Mouse (Mus musculus) limb, embryonic 13.5 days (tissue): Measurements from ENCODE around the gene Usp35. TPM values are rescaled to one million over a fixed set of nuclear protein-coding genes. Genes with fewer than 3 reads are reported as not detected.

Source experiments
- ATAC-seq: fragments of 200-750 bp; cut with Nextera tagmentation; 2 replicates; pipeline ENCODE4 v1.8.0; 2017; ENCODE audit warnings: low read depth, moderate number of reproducible peaks, moderate TSS enrichment; ENCODE audit not compliant: low FRiP score
- H3K27ac ChIP-seq: fragments of 300-500 bp; sonication (generic); 2 replicates; pipeline ENCODE4 v1.5.1; 2015; ENCODE audit warnings: inconsistent platforms, mild to moderate bottlenecking, moderate library complexity
- H3K27me3 ChIP-seq: fragments of 300-500 bp; sonication (generic); 2 replicates; pipeline ENCODE4 v1.6.1; 2015; ENCODE audit warnings: mild to moderate bottlenecking, inconsistent platforms
- H3K36me3 ChIP-seq: fragments of 300-500 bp; sonication (generic); 2 replicates; pipeline ENCODE4 v1.6.1; 2015; ENCODE audit warnings: inconsistent platforms, mild to moderate bottlenecking, moderate library complexity
- H3K4me1 ChIP-seq: fragments of 300-500 bp; sonication (generic); 2 replicates; pipeline ENCODE4 v1.6.1; 2015; ENCODE audit warnings: inconsistent platforms
- H3K4me2 ChIP-seq: fragments of 300-500 bp; sonication (generic); replicated peaks from 2 replicates; pipeline ENCODE4 v1.6.1; 2015; ENCODE audit warnings: inconsistent platforms, mild to moderate bottlenecking, moderate library complexity
- H3K4me3 ChIP-seq: fragments of 300-500 bp; sonication (generic); 2 replicates; pipeline ENCODE4 v1.5.1; 2015; ENCODE audit warnings: moderate library complexity, mild to moderate bottlenecking, inconsistent platforms
- H3K9ac ChIP-seq: fragments of 300-500 bp; sonication (generic); 2 replicates; pipeline ENCODE4 v1.6.1; 2015; ENCODE audit warnings: mild to moderate bottlenecking, inconsistent platforms
- H3K9me3 ChIP-seq: fragments of 300-500 bp; sonication (generic); 2 replicates; pipeline ENCODE4 v1.6.1; 2016; ENCODE audit warnings: inconsistent platforms
- WGBS: fragments of 180-500 bp; shearing (Covaris S2); methylation state at CpG from one replicate; pipeline ENCODE4 v1.1.7; 2015; 5-methylcytosine and 5-hydroxymethylcytosine counted together
- polyA plus RNA-seq: library from polyadenylated mRNA; unstranded; fragments of >200 nt; fragmentation: Nextera tagmentation; extraction: Ambion mirVana; gene quantifications from 2 replicates; pipeline ENCODE4 v1.2.1, GENCODE M21; 2015

Gene Usp35
- polyA plus RNA-seq, 1 experiment from 2014 or later: 2.2 TPM

- Histone ChIP-seq H3K4me2 (no peak overlapping the region), H3K36me3 (no peaks in the 10 kb centered on the region; the same call in 1 of the 2 replicates), H3K27ac (no peak overlapping the region), H3K9ac (no peak overlapping the region), H3K4me1 (peaks cover 28% of the 10 kb centered on the region), H3K4me3 (no peak overlapping the region), H3K27me3 (peaks cover 40% of the 10 kb centered on the region), H3K9me3 (no peaks in the 10 kb centered on the region)
- ATAC-seq: no peak
- 69% methylated on average over 13 of the region's 13 CpGs for WGBS
Observed at GRCm38 (mm10) chr7:97328891-97329588, 2.8 kb downstream of the Usp35 start.

- ATAC-seq: no peak
- Histone ChIP-seq H3K4me2 (no peak overlapping the region), H3K4me1 (peaks cover 19% of the 10 kb centered on the region), H3K27me3 (peaks cover 43% of the 10 kb centered on the region), H3K9me3 (no peaks in the 10 kb centered on the region), H3K4me3 (no peak overlapping the region), H3K36me3 (peaks cover 6% of the 10 kb centered on the region; the same call in 1 of the 2 replicates), H3K27ac (no peak overlapping the region), H3K9ac (no peak overlapping the region)
- WGBS: 86% methylated on average over 4 of the region's 4 CpGs
Observed at GRCm38 (mm10) chr7:97327376-97327775, 4.4 kb downstream of the Usp35 start.

GRCm38 (mm10) chr7:97325156-97325985, 6.4 kb downstream of the Usp35 start:
- no peaks in the 10 kb centered on the region for H3K9me3 ChIP-seq
- H3K4me3 ChIP-seq: peak overlapping the region; percentile 42
- H3K4me1 ChIP-seq: peaks cover 9% of the 10 kb centered on the region; the same call in 1 of the 2 replicates
- peak; percentile 46 for ATAC-seq
- H3K4me2 ChIP-seq: peak overlapping the region; percentile 73
- H3K27me3 ChIP-seq: peaks cover 43% of the 10 kb centered on the region
- no peak overlapping the region for H3K27ac ChIP-seq
- peaks cover 20% of the 10 kb centered on the region; the same call in 1 of the 2 replicates for H3K36me3 ChIP-seq
- 10% methylated on average over 93 of the region's 96 CpGs for WGBS
- H3K9ac ChIP-seq: peak overlapping the region; percentile 43; the same call in 1 of the 2 replicates

GRCm38 (mm10) chr7:97324342-97324741, 7.5 kb downstream of the Usp35 start:
- no peak overlapping the region for H3K27ac ChIP-seq
- no peak overlapping the region for H3K4me3 ChIP-seq
- H3K4me1 ChIP-seq: peaks cover 9% of the 10 kb centered on the region; the same call in 1 of the 2 replicates
- peaks cover 43% of the 10 kb centered on the region for H3K27me3 ChIP-seq
- ATAC-seq: no peak
- WGBS: 90% methylated on average over 8 of the region's 8 CpGs
- peaks cover 29% of the 10 kb centered on the region for H3K36me3 ChIP-seq
- H3K9me3 ChIP-seq: no peaks in the 10 kb centered on the region
- no peak overlapping the region for H3K9ac ChIP-seq
- no peak overlapping the region for H3K4me2 ChIP-seq

GRCm38 (mm10) chr7:97317706-97318105, 14.1 kb downstream of the Usp35 start:
- no peak overlapping the region for H3K27ac ChIP-seq
- no peaks in the 10 kb centered on the region for H3K4me1 ChIP-seq
- no peak overlapping the region for H3K4me3 ChIP-seq
- no peaks in the 10 kb centered on the region for H3K27me3 ChIP-seq
- 84% methylated on average over 3 of the region's 3 CpGs for WGBS
- H3K36me3 ChIP-seq: peaks cover 56% of the 10 kb centered on the region
- H3K4me2 ChIP-seq: no peak overlapping the region
- no peak overlapping the region for H3K9ac ChIP-seq
- no peaks in the 10 kb centered on the region for H3K9me3 ChIP-seq
- no peak for ATAC-seq

- Histone ChIP-seq H3K36me3 (peaks cover 62% of the 10 kb centered on the region), H3K4me3 (no peak overlapping the region)
Observed at GRCm38 (mm10) chr7:97315656-97316055, 16.2 kb downstream of the Usp35 start.

GRCm38 (mm10) chr7:97314646-97315045, 17.2 kb downstream of the Usp35 start:
- no peaks in the 10 kb centered on the region for H3K9me3 ChIP-seq
- H3K4me2 ChIP-seq: no peak overlapping the region
- H3K4me3 ChIP-seq: no peak overlapping the region
- no peak for ATAC-seq
- H3K9ac ChIP-seq: no peak overlapping the region
- no peaks in the 10 kb centered on the region for H3K27me3 ChIP-seq
- WGBS: 88% methylated on average over 5 of the region's 5 CpGs
- no peak overlapping the region for H3K27ac ChIP-seq
- H3K36me3 ChIP-seq: peaks cover 66% of the 10 kb centered on the region
- no peaks in the 10 kb centered on the region for H3K4me1 ChIP-seq

More at GRCm38 (mm10) chr7:97315656-97316055, 16.2 kb downstream of the Usp35 start:
- ATAC-seq: no peak
- no peaks in the 10 kb centered on the region for H3K4me1 ChIP-seq
- no peaks in the 10 kb centered on the region for H3K9me3 ChIP-seq
- H3K9ac ChIP-seq: no peak overlapping the region
- 87% methylated on average over 6 of the region's 6 CpGs for WGBS
- H3K27ac ChIP-seq: no peak overlapping the region
- no peaks in the 10 kb centered on the region for H3K27me3 ChIP-seq
- no peak overlapping the region for H3K4me2 ChIP-seq

GRCm38 (mm10) chr7:97313364-97313995, 18.3 kb downstream of the Usp35 start:
- Histone ChIP-seq H3K36me3 (peaks cover 72% of the 10 kb centered on the region), H3K4me3 (no peak overlapping the region), H3K9ac (no peak overlapping the region), H3K27ac (no peak overlapping the region), H3K27me3 (no peaks in the 10 kb centered on the region), H3K4me2 (no peak overlapping the region), H3K9me3 (no peaks in the 10 kb centered on the region), H3K4me1 (no peaks in the 10 kb centered on the region)
- WGBS: 73% methylated on average over 7 of the region's 7 CpGs
- no peak for ATAC-seq

GRCm38 (mm10) chr7:97312856-97313255, 19.0 kb downstream of the Usp35 start:
- WGBS: 85% methylated on average over 6 of the region's 6 CpGs

GRCm38 (mm10) chr7:97312196-97312595, 19.6 kb downstream of the Usp35 start:
- Histone ChIP-seq H3K36me3 (peaks cover 80% of the 10 kb centered on the region), H3K4me1 (no peaks in the 10 kb centered on the region), H3K9ac (no peak overlapping the region), H3K9me3 (no peaks in the 10 kb centered on the region), H3K4me2 (no peak overlapping the region), H3K27ac (no peak overlapping the region), H3K4me3 (no peak overlapping the region), H3K27me3 (no peaks in the 10 kb centered on the region)
- ATAC-seq: no peak
- WGBS: 88% methylated on average over 17 of the region's 17 CpGs

More at GRCm38 (mm10) chr7:97312856-97313255, 19.0 kb downstream of the Usp35 start:
- Histone ChIP-seq H3K4me1 (no peaks in the 10 kb centered on the region), H3K9ac (no peak overlapping the region), H3K27me3 (no peaks in the 10 kb centered on the region), H3K27ac (no peak overlapping the region), H3K36me3 (peaks cover 77% of the 10 kb centered on the region), H3K9me3 (no peaks in the 10 kb centered on the region), H3K4me2 (no peak overlapping the region), H3K4me3 (no peak overlapping the region)
- ATAC-seq: no peak

GRCm38 (mm10) chr7:97311620-97312019, 20.2 kb downstream of the Usp35 start:
- Histone ChIP-seq H3K4me3 (no peak overlapping the region), H3K4me1 (no peaks in the 10 kb centered on the region), H3K4me2 (no peak overlapping the region), H3K9ac (no peak overlapping the region), H3K36me3 (peaks cover 84% of the 10 kb centered on the region), H3K27ac (no peak overlapping the region), H3K27me3 (no peaks in the 10 kb centered on the region), H3K9me3 (no peaks in the 10 kb centered on the region)
- WGBS: 94% methylated on average over 14 of the region's 14 CpGs
- no peak for ATAC-seq

- Histone ChIP-seq H3K36me3 (peaks cover 82% of the 10 kb centered on the region), H3K4me1 (no peaks in the 10 kb centered on the region)
- no peak for ATAC-seq
Observed at GRCm38 (mm10) chr7:97310341-97310635, 21.5 kb downstream of the Usp35 start.

More at GRCm38 (mm10) chr7:97310341-97310635, 21.5 kb downstream of the Usp35 start:
- WGBS: 90% methylated on average over 3 of the region's 3 CpGs
- no peaks in the 10 kb centered on the region for H3K27me3 ChIP-seq
- H3K9ac ChIP-seq: no peak overlapping the region
- H3K4me3 ChIP-seq: no peak overlapping the region
- H3K27ac ChIP-seq: no peak overlapping the region
- no peaks in the 10 kb centered on the region for H3K9me3 ChIP-seq
- H3K4me2 ChIP-seq: no peak overlapping the region
